Mouse (Mus musculus) telencephalon, adult 2 months (tissue): Measurements from ENCODE around the gene Gm17727.
"Not testable (repeated sequence)": the region's sequence is repeated elsewhere in the genome, so short reads cannot be mapped to it uniquely, and the experiment has no call there.

Source experiments
- DNase-seq: peaks from one replicate; pipeline ENCODE4 v3.0.0-alpha.2; 2011; ENCODE audit warnings: low read depth, low spot score

The Gm17727 gene

DNA sequence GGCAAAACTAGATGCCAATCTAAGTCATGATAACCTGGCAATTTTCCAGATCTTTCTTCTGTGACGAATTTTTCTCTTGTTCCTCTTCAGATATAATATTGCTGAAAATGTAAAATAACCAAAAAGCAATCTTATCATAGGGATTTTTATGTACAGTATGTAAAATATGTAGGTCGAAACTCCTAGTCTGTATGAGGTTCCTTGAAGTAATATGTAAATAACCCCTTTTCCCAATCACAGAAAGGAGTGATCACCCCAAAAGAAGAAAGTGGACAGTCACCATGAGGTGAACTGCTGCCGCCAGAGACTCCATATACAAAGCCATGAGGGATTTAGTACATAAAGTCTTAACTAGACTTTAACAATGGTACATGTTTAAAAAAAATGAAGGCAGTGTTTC lies at the start of gene Gm17727:
TSS of gene Gm17727 (minus strand) at position 101 of the 400 bp plus-strand sequence.
- no peak for DNase-seq

DNA sequence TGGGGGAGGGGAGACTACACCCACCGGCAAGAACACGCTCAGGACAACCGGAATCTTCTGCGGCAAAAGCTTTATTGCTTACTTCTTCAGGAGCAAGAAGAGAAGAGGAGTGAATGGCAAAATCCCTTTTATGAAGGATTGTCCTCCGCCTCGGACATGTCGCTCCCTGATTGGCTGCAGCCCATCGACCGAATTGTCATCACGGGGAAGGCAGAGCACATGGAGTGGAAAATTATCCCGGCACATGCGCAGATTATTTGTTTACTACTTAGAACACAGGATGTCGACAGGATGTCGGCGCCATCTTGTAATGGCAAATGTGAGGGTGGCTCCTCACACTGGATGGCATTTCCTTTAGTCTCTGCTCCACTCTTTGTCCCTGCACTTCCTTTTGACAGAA lies 40.0 kb upstream of the Gm17727 start:
- not testable (repeated sequence) for DNase-seq

DNA sequence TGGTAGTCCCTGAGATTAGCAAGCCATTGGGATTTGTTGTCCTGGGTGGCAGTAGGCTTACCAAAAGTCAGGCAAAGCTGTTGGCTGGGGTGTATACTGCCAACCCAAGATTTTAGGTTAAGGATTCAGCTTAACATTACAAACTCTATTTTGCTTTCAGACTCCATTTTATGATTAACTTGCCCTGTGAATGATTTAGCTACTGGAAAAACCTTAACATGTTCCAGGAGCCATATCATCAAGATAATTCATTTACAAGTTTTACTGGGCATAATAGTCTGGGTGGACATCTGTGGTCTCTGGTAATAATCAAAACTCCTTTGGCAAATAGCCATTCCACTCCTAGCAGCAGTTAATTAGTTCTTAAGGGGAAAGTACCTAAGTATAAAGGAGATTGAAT lies 20.2 kb upstream of the Gm17727 start:
- no peak for DNase-seq

DNA sequence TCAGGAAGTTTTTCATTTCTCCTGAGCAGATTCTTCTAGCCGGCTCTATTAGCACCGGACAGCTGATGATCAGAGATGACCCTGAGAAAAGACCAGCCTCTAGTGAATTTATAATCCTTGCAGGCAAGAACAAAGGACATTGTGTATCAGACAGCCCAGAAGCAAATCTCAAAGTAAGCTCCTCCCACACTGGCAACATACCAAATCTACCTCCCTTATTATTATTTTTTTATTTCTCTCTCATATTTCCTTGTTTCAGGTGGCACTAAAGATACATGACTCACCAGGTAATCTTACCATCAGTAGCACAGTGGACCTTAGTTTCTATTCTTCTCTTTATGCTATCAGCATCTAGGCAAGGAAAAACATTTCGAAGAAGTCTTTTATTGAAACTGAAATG lies 12.1 kb upstream of the Gm17727 start, which contains the start of the genes Gm27235 and D730048I06Rik:
TSS of gene Gm27235 (minus strand) at position 101 of the 400 bp plus-strand sequence.
TSS of gene D730048I06Rik (minus strand) at position 112 of the 400 bp plus-strand sequence.
- no peak for DNase-seq

DNA sequence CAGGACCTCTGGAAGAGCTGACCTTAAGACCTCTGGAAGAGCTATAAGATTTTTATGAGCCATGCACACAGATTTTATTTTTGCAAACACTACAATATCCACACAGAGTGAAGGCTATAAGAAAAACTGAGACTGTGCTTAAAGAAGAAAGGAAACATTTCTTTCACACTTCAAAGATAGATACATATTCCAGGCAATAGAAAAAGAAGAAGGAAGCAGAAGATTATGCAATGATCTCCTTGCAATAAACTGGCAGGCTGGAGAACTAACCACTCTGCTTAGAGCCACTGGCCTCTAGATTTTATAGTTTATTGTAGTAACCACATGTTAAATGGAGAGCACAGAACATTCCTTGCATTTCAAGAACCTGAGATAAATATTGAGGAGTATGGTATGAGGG lies 21.1 kb downstream of the Gm17727 start:
- DNase-seq, result peak; percentile 0

DNA sequence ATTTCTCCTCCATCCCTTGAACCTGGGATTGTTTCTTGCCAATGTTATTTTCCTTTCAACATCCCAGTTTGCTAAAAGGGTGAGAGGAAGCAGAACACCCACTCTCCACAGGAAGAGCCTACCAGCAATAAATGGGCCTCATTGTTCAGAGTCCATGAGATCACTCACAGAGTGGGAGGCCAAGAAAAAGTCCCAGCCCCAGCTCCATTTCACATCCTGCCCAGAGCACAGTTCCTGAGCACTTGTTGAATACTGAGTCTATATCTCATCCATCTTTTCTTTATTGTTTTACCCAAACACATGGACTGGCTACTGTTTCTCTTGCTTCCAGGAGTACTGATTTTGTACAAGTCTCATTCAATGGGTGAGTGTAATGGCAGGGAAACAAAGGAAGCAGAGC lies 37.2 kb downstream of the Gm17727 start, which contains the start of gene Gm17677:
TSS of gene Gm17677 (plus strand) at position 301 of the 400 bp plus-strand sequence.
- no peak for DNase-seq
